Mouse (Mus musculus) hindbrain, embryonic 11.5 days (tissue): Measurements from ENCODE around the gene Nsrp1. TPM values are rescaled to one million over a fixed set of nuclear protein-coding genes. Genes with fewer than 3 reads are reported as not detected.

Experiments used
- ATAC-seq: fragments of 200-750 bp; cut with Nextera tagmentation; 2 replicates; pipeline ENCODE4 v1.8.0; 2017; ENCODE audit warnings: mild to moderate bottlenecking, moderate TSS enrichment, moderate library complexity; ENCODE audit not compliant: low FRiP score
- DNase-seq: peaks from one replicate; pipeline ENCODE4 v3.0.0-alpha.2; 2015; ENCODE audit warnings: low spot score
- H3K27ac ChIP-seq: fragments of 300-500 bp; sonication (generic); 2 replicates; pipeline ENCODE4 v1.5.1; 2014; ENCODE audit warnings: mild to moderate bottlenecking, low read depth, low read length
- H3K27me3 ChIP-seq: fragments of 300-500 bp; sonication (generic); 2 replicates; pipeline ENCODE4 v1.6.1; 2014; ENCODE audit warnings: mild to moderate bottlenecking, low read length, moderate library complexity, mixed read lengths; ENCODE audit not compliant: control insufficient read depth, insufficient read depth
- H3K36me3 ChIP-seq: fragments of 300-500 bp; sonication (generic); 2 replicates; pipeline ENCODE4 v1.6.1; 2014; ENCODE audit warnings: mild to moderate bottlenecking, low read length, moderate library complexity, mixed read lengths; ENCODE audit not compliant: control insufficient read depth, insufficient read depth
- H3K4me1 ChIP-seq: fragments of 300-500 bp; sonication (generic); replicated peaks from 2 replicates; pipeline ENCODE4 v1.6.1; 2014; ENCODE audit warnings: low read length, mixed read lengths; ENCODE audit not compliant: control insufficient read depth, insufficient read depth
- H3K4me2 ChIP-seq: fragments of 300-500 bp; sonication (generic); replicated peaks from 2 replicates; pipeline ENCODE4 v1.6.1; 2014; ENCODE audit warnings: mild to moderate bottlenecking, low read depth, low read length
- H3K4me3 ChIP-seq: fragments of 300-500 bp; sonication (generic); 2 replicates; pipeline ENCODE4 v1.5.1; 2014; ENCODE audit warnings: low read depth, low read length
- H3K9ac ChIP-seq: fragments of 300-500 bp; sonication (generic); 2 replicates; pipeline ENCODE4 v1.6.1; 2014; ENCODE audit warnings: low read depth, low read length
- H3K9me3 ChIP-seq: fragments of 300-500 bp; sonication (generic); 2 replicates; pipeline ENCODE4 v1.6.1; 2016; ENCODE audit warnings: low read length; ENCODE audit not compliant: control insufficient read depth
- WGBS: fragments of 180-500 bp; shearing (Covaris S2); extraction: QIAGEN DNeasy Blood & Tissue Kit; methylation state at CpG from one replicate; pipeline ENCODE4 v1.1.7; 2014; 5-methylcytosine and 5-hydroxymethylcytosine counted together
- microRNA counts: library from miRNA; unstranded; fragments of <30 nt; microRNA quantifications from one replicate; lab custom pipeline; 2015
- polyA plus RNA-seq: library from polyadenylated mRNA; unstranded; fragments of >200 nt; fragmentation: Nextera tagmentation; extraction: Ambion mirVana; gene quantifications from 2 replicates; pipeline ENCODE4 v1.2.1, GENCODE M21; 2014

The Nsrp1 gene
- polyA plus RNA-seq, 1 experiment from 2014 or later: 67.4 TPM

DNA sequence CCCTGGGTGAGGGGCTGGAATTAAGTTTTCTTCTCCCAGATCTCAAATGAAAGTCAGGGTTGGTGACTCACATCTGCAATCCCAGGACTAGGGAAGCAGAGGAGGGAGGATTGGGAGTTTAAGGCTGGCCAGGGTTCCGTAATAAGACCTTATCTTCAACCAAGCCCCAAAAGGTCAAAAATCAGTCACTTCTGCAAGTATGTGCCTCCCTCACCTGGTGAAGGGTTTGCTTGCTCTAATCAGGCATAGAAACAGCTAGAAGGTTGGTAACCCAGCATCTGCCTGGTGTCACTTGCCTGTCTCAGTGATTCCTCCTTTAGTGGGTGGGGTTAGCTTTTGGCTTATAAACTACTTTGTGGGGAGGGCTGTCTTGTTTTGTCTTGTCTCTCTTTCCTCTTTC lies 75.9 kb downstream of the Nsrp1 start:
- H3K9ac ChIP-seq: no peak overlapping the region
- no peaks in the 10 kb centered on the region for H3K9me3 ChIP-seq
- no peak overlapping the region for H3K27ac ChIP-seq
- peaks cover 31% of the 10 kb centered on the region for H3K27me3 ChIP-seq
- H3K4me3 ChIP-seq: no peak overlapping the region
- WGBS: 83% methylated on average over 1 of the region's 1 CpGs
- DNase-seq: no peak
- no peaks in the 10 kb centered on the region; the same call in 1 of the 2 replicates for H3K4me1 ChIP-seq
- no peak for ATAC-seq
- H3K4me2 ChIP-seq: no peak overlapping the region
- H3K36me3 ChIP-seq: no peaks in the 10 kb centered on the region

GRCm38 (mm10) chr11:77000741-77001140 lies 77.5 kb downstream of the Nsrp1 start:
- WGBS: 64% methylated on average over 5 of the region's 5 CpGs
- H3K4me3 ChIP-seq: no peak overlapping the region
- peaks cover 37% of the 10 kb centered on the region for H3K27me3 ChIP-seq
- no peaks in the 10 kb centered on the region; the same call in 1 of the 2 replicates for H3K4me1 ChIP-seq
- DNase-seq (no peak), ATAC-seq (no peak)
- H3K36me3 ChIP-seq: no peaks in the 10 kb centered on the region
- H3K4me2 ChIP-seq: no peak overlapping the region
- no peak overlapping the region for H3K27ac ChIP-seq
- H3K9me3 ChIP-seq: no peaks in the 10 kb centered on the region
- no peak overlapping the region for H3K9ac ChIP-seq

DNA sequence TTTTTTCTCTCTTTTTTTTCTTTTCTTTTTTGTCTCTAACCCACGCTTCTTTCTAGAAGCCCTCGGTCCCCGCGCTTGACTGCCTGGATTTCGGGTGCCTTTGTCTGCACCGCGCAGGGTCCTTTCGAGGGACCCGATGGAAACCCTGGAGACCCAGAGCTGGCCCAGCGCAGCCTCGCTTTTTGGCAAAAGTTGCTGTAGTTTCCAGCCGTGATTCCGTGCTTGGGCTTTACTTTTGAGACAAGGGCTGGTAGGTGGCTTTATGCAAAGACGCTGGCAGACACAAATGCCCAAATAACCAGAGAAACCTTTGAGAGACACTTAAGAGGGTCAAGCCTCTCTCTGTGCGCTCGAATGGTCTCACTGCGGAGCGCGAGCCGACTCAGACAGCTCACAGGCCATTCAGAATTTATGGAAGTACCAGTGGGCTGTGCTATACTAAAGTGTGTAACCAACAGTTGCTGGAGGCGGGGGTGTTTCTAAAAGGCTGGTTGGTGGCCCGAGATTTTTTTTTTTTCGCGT lies 79.5 kb downstream of the Nsrp1 start:
- Histone ChIP-seq H3K4me2 (peak overlapping the region; percentile 68), H3K9me3 (no peaks in the 10 kb centered on the region), H3K27me3 (peaks cover 37% of the 10 kb centered on the region), H3K4me3 (peak overlapping the region; percentile 37), H3K36me3 (no peaks in the 10 kb centered on the region), H3K9ac (no peak overlapping the region), H3K4me1 (no peaks in the 10 kb centered on the region; the same call in 1 of the 2 replicates), H3K27ac (no peak overlapping the region)
- no peak for ATAC-seq
- DNase-seq: peak; percentile 57
- WGBS: 12% methylated on average over 24 of the region's 24 CpGs

- no peak within 1 kb of the TSS for H3K9ac ChIP-seq
- H3K4me3 ChIP-seq: peak within 1 kb of the TSS; percentile 37
- no peaks in the 10 kb centered on the region for H3K36me3 ChIP-seq
- peaks cover 37% of the 10 kb centered on the region for H3K27me3 ChIP-seq
- WGBS: 1% methylated on average over 46 of the region's 52 CpGs
- DNase-seq: peak; percentile 71
- no peaks in the 10 kb centered on the region; the same call in 1 of the 2 replicates for H3K4me1 ChIP-seq
- peak within 1 kb of the TSS; percentile 68 for H3K4me2 ChIP-seq
- no peak within 1 kb of the TSS for H3K27ac ChIP-seq
- H3K9me3 ChIP-seq: no peaks in the 10 kb centered on the region
- no peak for ATAC-seq
Observed at GRCm38 (mm10) chr11:76997916-76998704, 80.1 kb downstream of the Nsrp1 start, which contains the start of gene Slc6a4. Gene Slc6a4, plus strand, starts transcription at chr11:76998603.

- 2% methylated on average over 20 of the region's 21 CpGs for WGBS
- peak; percentile 91 for DNase-seq
- peaks cover 37% of the 10 kb centered on the region for H3K27me3 ChIP-seq
Observed at GRCm38 (mm10) chr11:76997305-76997704, 80.9 kb downstream of the Nsrp1 start.

DNA sequence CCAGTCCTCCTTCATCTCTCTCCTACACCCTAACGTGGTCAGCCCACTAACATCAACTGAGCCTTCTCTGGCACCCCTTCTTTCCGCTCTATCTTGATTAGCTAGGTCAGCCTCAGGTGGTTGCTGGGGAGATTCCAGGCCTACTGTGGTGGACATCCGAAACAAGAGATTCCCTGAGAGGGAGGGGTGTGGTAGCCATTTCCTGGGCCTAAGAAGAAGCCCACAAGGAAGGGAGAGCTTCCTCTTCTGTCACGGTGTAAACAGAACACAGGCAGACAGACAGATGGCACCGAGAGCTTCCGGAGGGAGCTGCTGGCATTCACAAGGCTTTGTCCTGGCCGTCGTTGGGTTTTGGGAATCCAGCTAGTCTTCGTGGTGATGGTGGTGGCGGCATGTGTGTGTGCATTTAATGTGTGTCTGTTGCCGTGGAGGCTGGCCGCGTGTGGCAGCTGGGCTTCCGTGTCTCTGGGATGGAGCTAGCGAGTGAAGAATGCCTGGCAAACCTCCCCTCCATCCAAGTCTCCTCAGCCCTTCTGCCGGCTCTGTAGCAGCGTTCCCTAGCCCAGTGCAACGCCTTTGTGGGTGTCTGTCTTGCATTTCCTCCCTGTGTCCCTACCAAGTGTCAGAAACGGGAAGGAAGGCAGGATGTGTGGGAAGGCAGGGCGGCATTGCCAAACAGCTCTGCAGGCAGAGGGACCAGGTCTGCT lies 82.1 kb downstream of the Nsrp1 start:
- no peak overlapping the region for H3K9ac ChIP-seq

More at GRCm38 (mm10) chr11:76997305-76997704, 80.9 kb downstream of the Nsrp1 start:
- H3K9ac ChIP-seq: no peak overlapping the region
- no peaks in the 10 kb centered on the region; the same call in 1 of the 2 replicates for H3K4me1 ChIP-seq
- peak overlapping the region; percentile 37 for H3K4me3 ChIP-seq
- peak overlapping the region; percentile 68 for H3K4me2 ChIP-seq
- peak; percentile 61 for ATAC-seq
- H3K36me3 ChIP-seq: no peaks in the 10 kb centered on the region
- H3K9me3 ChIP-seq: no peaks in the 10 kb centered on the region
- H3K27ac ChIP-seq: no peak overlapping the region

More for the DNA sequence above, 82.1 kb downstream of the Nsrp1 start:
- H3K4me3 ChIP-seq: no peak overlapping the region
- H3K36me3 ChIP-seq: no peaks in the 10 kb centered on the region
- H3K4me1 ChIP-seq: no peaks in the 10 kb centered on the region; the same call in 1 of the 2 replicates
- 57% methylated on average over 20 of the region's 20 CpGs for WGBS
- peaks cover 37% of the 10 kb centered on the region for H3K27me3 ChIP-seq
- ATAC-seq (no peak), DNase-seq (peak; percentile 14)
- H3K4me2 ChIP-seq: no peak overlapping the region
- H3K9me3 ChIP-seq: no peaks in the 10 kb centered on the region
- no peak overlapping the region for H3K27ac ChIP-seq

MicroRNAs within 50 kb of the gene (microRNA counts, 519-probe panel; counts per million panel counts)
- microRNA mmu-miR-423-3p (lab: Ali Mortazavi, UCI) (4,735 counts per million, percentile 59 among the panel's probes with 10 or more counts), microRNA mmu-miR-423-5p (lab: Ali Mortazavi, UCI) (4,626 counts per million, percentile 53 among the panel's probes with 10 or more counts)

Other genes starting within 250 kb of the Nsrp1 start
- 15.4 and 16.0 TPM in 2 replicates for gene Cpd, start 231.4 kb downstream of the Nsrp1 start, polyA plus RNA-seq
- 0.17 TPM in 1 of 2 replicates, not detected in the other for gene Tmigd1, start 176.3 kb downstream of the Nsrp1 start, polyA plus RNA-seq
- 164 and 193 TPM in 2 replicates for gene Blmh, start 153.6 kb downstream of the Nsrp1 start, polyA plus RNA-seq
- gene Slc6a4, start 79.8 kb downstream of the Nsrp1 start, polyA plus RNA-seq: 0.77 and 2.0 TPM in 2 replicates
- gene Efcab5, start 110.5 kb upstream of the Nsrp1 start, polyA plus RNA-seq: 0.05 and 0.20 TPM in 2 replicates
- 13.8 and 17.4 TPM in 2 replicates for gene Ssh2, start 137.9 kb upstream of the Nsrp1 start, polyA plus RNA-seq